Mouse (Mus musculus) left cerebral cortex, postnatal 10 days (tissue): ENCODE measurements around the gene Tbc1d2. TPM values are rescaled to one million over a fixed set of nuclear protein-coding genes. Genes with fewer than 3 reads are reported as not detected.
A peak's percentile ranks its signal among the peaks of the same experiment; 100 is the strongest.
"Not testable (repeated sequence)": the region's sequence is repeated elsewhere in the genome, so short reads cannot be mapped to it uniquely, and the experiment has no call there.

ENCODE experiments used
- DNase-seq, 2 experiments: peaks; one replicate each; pipeline ENCODE4 v3.0.0; 2021 to 2022; ENCODE audit warnings: low spot score in 2 of 2, mixed read lengths in 1 of 2; ENCODE audit errors: extremely low spot score in 1 of 2
- intact Hi-C: fragments of 180-260 bp; cut with DNase I; formaldehyde crosslinking; loops from one replicate; pipeline ENCODE4 v1.15.1; 2025
- total RNA-seq, 2 experiments: library from RNA; stranded (reverse); gene quantifications; 2 replicates each; pipeline ENCODE4 v1.2.3; 2021

The Tbc1d2 gene
- total RNA-seq, 2 experiments from 2014 or later, result 1.0 to 2.0 TPM

- intact Hi-C loops, result loop anchor here (10.0 kb wide), 1 partner anchor 120 kb away; the partner anchor contains the start of gene Trim14
- no peak for DNase-seq
Measured at GRCm38 (mm10) chr4:46655298-46655697, 5.3 kb upstream of the Tbc1d2 start.

GRCm38 (mm10) chr4:46649161-46649560 is 848 bp downstream of the Tbc1d2 start:
- DNase-seq, result no peak
- intact Hi-C loops, result no loop called here

GRCm38 (mm10) chr4:46643676-46644112 is 6.3 kb downstream of the Tbc1d2 start:
- DNase-seq, result no peak
- intact Hi-C loops, result no loop called here

- peak in 1 of 2 experiments; percentile 59 for DNase-seq
- intact Hi-C loops, result no loop called here
Measured at GRCm38 (mm10) chr4:46642924-46643675, 6.9 kb downstream of the Tbc1d2 start.

GRCm38 (mm10) chr4:46641283-46641682 is 8.7 kb downstream of the Tbc1d2 start:
- intact Hi-C loops, result no loop called here

GRCm38 (mm10) chr4:46639866-46640265 is 10.1 kb downstream of the Tbc1d2 start:
- intact Hi-C loops, result no loop called here
- no peak for DNase-seq

More at GRCm38 (mm10) chr4:46641283-46641682, 8.7 kb downstream of the Tbc1d2 start:
- DNase-seq, result no peak

GRCm38 (mm10) chr4:46637250-46637649 is 12.8 kb downstream of the Tbc1d2 start:
- intact Hi-C loops, DNase-seq: not testable (repeated sequence)

- no peak for DNase-seq
- intact Hi-C loops, result no loop called here
Measured at GRCm38 (mm10) chr4:46635702-46636430, 14.1 kb downstream of the Tbc1d2 start.

GRCm38 (mm10) chr4:46634881-46635280 is 15.1 kb downstream of the Tbc1d2 start:
- DNase-seq, result no peak
- intact Hi-C loops, result no loop called here

- intact Hi-C loops, DNase-seq: not testable (repeated sequence)
Measured at GRCm38 (mm10) chr4:46633565-46633964, 16.4 kb downstream of the Tbc1d2 start.

GRCm38 (mm10) chr4:46632465-46632864 is 17.5 kb downstream of the Tbc1d2 start:
- intact Hi-C loops, result no loop called here
- no peak for DNase-seq

GRCm38 (mm10) chr4:46630390-46630789 is 19.6 kb downstream of the Tbc1d2 start:
- no peak for DNase-seq
- intact Hi-C loops, result no loop called here

GRCm38 (mm10) chr4:46628873-46629272 is 21.1 kb downstream of the Tbc1d2 start:
- no peak for DNase-seq
- intact Hi-C loops, result no loop called here

GRCm38 (mm10) chr4:46628081-46628480 is 21.9 kb downstream of the Tbc1d2 start:
- no peak for DNase-seq
- intact Hi-C loops, result no loop called here

GRCm38 (mm10) chr4:46625101-46625500 is 24.9 kb downstream of the Tbc1d2 start:
- DNase-seq, result no peak
- intact Hi-C loops, result no loop called here

GRCm38 (mm10) chr4:46623007-46623406 is 27.0 kb downstream of the Tbc1d2 start:
- no peak for DNase-seq
- intact Hi-C loops, result no loop called here

GRCm38 (mm10) chr4:46620946-46621345 is 29.1 kb downstream of the Tbc1d2 start:
- DNase-seq, result no peak
- intact Hi-C loops, result no loop called here

- intact Hi-C loops, result no loop called here
Measured at GRCm38 (mm10) chr4:46620330-46620729, 29.7 kb downstream of the Tbc1d2 start.

GRCm38 (mm10) chr4:46618196-46618817 is 31.7 kb downstream of the Tbc1d2 start:
- intact Hi-C loops, result no loop called here
- DNase-seq, result no peak

More at GRCm38 (mm10) chr4:46620330-46620729, 29.7 kb downstream of the Tbc1d2 start:
- DNase-seq, result no peak
